Mouse (Mus musculus) embryonic facial prominence, embryonic 11.5 days (tissue): ENCODE results near the gene Csnk1g2. TPM values are rescaled to one million over a fixed set of nuclear protein-coding genes. Genes with fewer than 3 reads are reported as not detected.
A peak's percentile ranks its signal among the peaks of the same experiment; 100 is the strongest.

Experiments
- ATAC-seq: fragments of 200-750 bp; cut with Nextera tagmentation; replicated peaks from 2 replicates; pipeline ENCODE4 v1.8.0; 2017; ENCODE audit warnings: low read depth; ENCODE audit not compliant: insufficient number of reproducible peaks, low FRiP score, low TSS enrichment
- DNase-seq: peaks from one replicate; pipeline ENCODE4 v3.0.0-alpha.2; 2015; ENCODE audit warnings: low spot score
- H3K27ac ChIP-seq: fragments of 300-500 bp; sonication (generic); replicated peaks from 2 replicates; pipeline ENCODE4 v1.5.1; 2014; ENCODE audit warnings: mild to moderate bottlenecking, low read depth, low read length, control low read depth
- H3K27me3 ChIP-seq: fragments of 300-500 bp; sonication (generic); 2 replicates; pipeline ENCODE4 v1.6.1; 2014; ENCODE audit warnings: mild to moderate bottlenecking, low read length, moderate library complexity, mixed read lengths; ENCODE audit not compliant: control insufficient read depth, insufficient read depth
- H3K36me3 ChIP-seq: fragments of 300-500 bp; sonication (generic); replicated peaks from 2 replicates; pipeline ENCODE4 v1.6.1; 2014; ENCODE audit warnings: low read depth, mild to moderate bottlenecking, low read length, moderate library complexity, mixed read lengths; ENCODE audit not compliant: control insufficient read depth, insufficient read depth
- H3K4me1 ChIP-seq: fragments of 300-500 bp; sonication (generic); 2 replicates; pipeline ENCODE4 v1.6.1; 2014; ENCODE audit warnings: low read length, mixed read lengths; ENCODE audit not compliant: control insufficient read depth, insufficient read depth
- H3K4me2 ChIP-seq: fragments of 300-500 bp; sonication (generic); 2 replicates; pipeline ENCODE4 v1.6.1; 2014; ENCODE audit warnings: low read depth, mild to moderate bottlenecking, control low read depth, low read length, moderate library complexity
- H3K4me3 ChIP-seq: fragments of 300-500 bp; sonication (generic); 2 replicates; pipeline ENCODE4 v1.5.1; 2014; ENCODE audit warnings: low read depth, low read length, control low read depth
- H3K9ac ChIP-seq: fragments of 300-500 bp; sonication (generic); replicated peaks from 2 replicates; pipeline ENCODE4 v1.6.1; 2014; ENCODE audit warnings: mild to moderate bottlenecking, control low read depth, low read length
- H3K9me3 ChIP-seq: fragments of 300-500 bp; sonication (generic); replicated peaks from 2 replicates; pipeline ENCODE4 v1.6.1; 2016; ENCODE audit warnings: mild to moderate bottlenecking, low read length, inconsistent platforms, mixed read lengths; ENCODE audit not compliant: control insufficient read depth
- WGBS: fragments of 180-500 bp; shearing (Covaris S2); extraction: QIAGEN DNeasy Blood & Tissue Kit; methylation state at CpG from one replicate; pipeline ENCODE4 v1.1.7; 2014; 5-methylcytosine and 5-hydroxymethylcytosine counted together
- polyA plus RNA-seq: library from polyadenylated mRNA; unstranded; fragments of >200 nt; fragmentation: Nextera tagmentation; extraction: Ambion mirVana; gene quantifications from 2 replicates; pipeline ENCODE4 v1.2.1, GENCODE M21; 2014

Csnk1g2 gene
- polyA plus RNA-seq, 1 experiment from 2014 or later, result 93.4 TPM

DNA sequence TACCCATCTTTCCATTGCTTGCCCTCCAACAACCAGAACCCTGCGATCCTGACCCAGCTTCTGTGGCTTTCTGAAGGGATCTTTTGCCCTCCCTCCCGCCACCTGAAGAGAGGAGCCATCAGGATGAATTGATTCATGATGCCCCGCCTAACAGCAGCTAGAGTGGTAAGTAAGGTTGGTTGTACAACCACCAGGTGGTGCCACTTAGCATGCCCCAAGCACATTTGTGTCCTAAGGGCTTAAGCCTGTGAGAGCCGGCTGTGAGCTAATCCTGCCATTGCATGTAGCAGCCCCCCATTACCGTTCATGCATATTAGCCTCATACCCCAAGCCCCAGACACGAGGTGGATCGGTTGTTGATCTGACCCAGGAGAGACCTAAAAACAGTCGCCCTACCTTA is 43.7 kb upstream of the Csnk1g2 start:
- Histone ChIP-seq H3K9me3 (no peaks in the 10 kb centered on the region), H3K9ac (no peak overlapping the region), H3K27me3 (no peaks in the 10 kb centered on the region), H3K4me2 (peak overlapping the region; percentile 16), H3K4me3 (no peak overlapping the region; the same call in 1 of the 2 replicates), H3K27ac (no peak overlapping the region), H3K4me1 (no peaks in the 10 kb centered on the region; the same call in none of the 2 replicates), H3K36me3 (peaks cover 2% of the 10 kb centered on the region; the same call in 1 of the 2 replicates)
- DNase-seq (peak; percentile 69), ATAC-seq (no peak)
- 9% methylated on average over 8 of the region's 8 CpGs for WGBS

DNA sequence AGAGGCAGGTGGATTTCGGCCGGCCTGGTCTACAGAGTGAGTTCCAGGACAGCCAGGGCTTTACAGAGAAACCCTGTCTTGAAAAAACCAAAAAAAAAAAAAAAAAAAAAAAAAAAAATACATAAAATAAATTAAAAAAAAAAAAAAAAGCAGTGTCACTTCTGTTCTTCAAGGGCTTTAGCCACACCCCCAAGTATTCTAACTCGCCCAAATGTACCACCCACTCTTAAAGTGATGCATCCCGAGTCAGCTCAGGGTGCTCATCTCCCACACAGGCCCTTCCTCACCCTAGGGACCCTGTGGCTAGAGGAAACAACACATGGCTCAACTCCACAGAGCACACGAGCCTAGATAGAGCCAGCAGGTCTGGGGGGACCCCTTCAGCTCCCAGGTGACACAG is 39.6 kb upstream of the Csnk1g2 start:
- no peak overlapping the region for H3K9ac ChIP-seq
- no peaks in the 10 kb centered on the region for H3K27me3 ChIP-seq
- H3K27ac ChIP-seq, result no peak overlapping the region
- H3K36me3 ChIP-seq, result peaks cover 2% of the 10 kb centered on the region; the same call in 1 of the 2 replicates
- H3K4me1 ChIP-seq, result no peaks in the 10 kb centered on the region; the same call in none of the 2 replicates
- ATAC-seq (no peak), DNase-seq (no peak)
- no peak overlapping the region for H3K4me3 ChIP-seq
- H3K4me2 ChIP-seq, result no peak overlapping the region
- WGBS, result 86% methylated on average over 5 of the region's 5 CpGs
- H3K9me3 ChIP-seq, result no peaks in the 10 kb centered on the region

DNA sequence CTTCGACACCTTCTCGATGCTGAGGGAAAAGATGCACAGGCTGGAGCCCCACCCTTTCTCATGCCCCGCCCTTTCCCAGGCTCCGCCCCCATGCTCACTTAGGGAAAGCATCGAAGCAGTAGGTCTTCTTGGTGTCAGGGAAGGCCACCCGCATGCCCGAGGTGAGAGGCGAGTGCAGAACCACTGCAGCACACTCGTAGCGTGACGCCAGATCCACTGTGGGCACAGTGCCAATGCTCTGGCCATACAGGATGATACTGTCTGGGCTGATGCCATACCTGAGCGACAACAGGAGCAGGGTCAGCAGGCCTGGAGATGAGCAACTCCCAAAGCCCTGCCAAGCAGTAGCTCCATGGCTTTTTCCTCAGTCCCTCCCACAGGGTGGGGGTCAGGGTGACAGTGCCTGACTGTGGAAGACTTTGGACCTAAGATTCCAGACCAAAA is 38.6 kb upstream of the Csnk1g2 start:
- peaks cover 4% of the 10 kb centered on the region for H3K4me1 ChIP-seq

DNA sequence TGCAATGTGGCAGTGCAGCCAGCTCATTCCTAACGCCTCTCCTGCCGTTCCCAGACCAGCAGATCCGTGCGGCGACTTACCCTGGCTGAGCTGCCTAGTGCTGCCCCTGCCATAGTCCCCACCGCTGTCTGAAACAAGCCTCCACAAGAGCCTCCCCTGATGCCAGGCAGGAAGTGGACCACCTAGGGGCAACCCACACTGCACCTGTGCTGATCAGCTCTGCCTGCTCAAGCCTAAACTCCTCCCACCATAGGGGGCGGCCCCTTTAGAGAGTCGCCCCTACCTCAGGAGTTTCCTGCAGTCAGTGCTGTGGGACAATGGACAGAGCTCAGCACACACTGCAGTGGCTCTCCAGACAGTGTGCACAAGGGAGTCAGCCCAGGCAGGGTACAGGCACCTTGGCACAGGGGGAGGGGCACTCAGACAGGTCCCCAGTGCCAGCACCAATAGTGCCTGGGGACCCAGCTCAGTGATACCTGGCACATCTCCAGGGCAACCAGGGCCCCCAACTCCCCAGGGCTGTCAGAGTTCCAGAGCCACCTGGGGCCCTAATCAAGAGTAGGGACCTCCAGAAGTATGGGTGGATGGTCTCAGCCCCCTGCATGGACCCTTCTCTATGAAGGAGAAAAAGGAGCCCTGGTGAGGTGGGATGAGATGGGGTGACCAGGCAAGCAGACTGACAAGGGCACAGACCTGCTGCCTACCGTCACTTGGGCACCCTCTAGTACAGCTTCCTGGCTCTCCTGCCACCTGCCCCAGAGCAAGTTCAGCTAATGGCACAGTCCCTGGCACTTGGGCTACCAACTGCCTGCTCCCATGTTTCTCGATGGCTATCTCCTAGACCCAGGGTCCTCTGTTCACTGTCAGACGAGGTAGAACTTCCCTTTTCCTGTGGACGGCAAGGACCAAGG is 37.7 kb upstream of the Csnk1g2 start:
- Histone ChIP-seq H3K27ac (no peak overlapping the region), H3K9me3 (no peaks in the 10 kb centered on the region), H3K36me3 (peaks cover 2% of the 10 kb centered on the region; the same call in 1 of the 2 replicates), H3K27me3 (no peaks in the 10 kb centered on the region), H3K9ac (no peak overlapping the region), H3K4me1 (peaks cover 6% of the 10 kb centered on the region), H3K4me2 (no peak overlapping the region; the same call in 1 of the 2 replicates), H3K4me3 (no peak overlapping the region)
- 79% methylated on average over 12 of the region's 12 CpGs for WGBS
- no peak for DNase-seq
- 0 out of 2 replicates have a peak, but pooled peaks have one; percentile 11 for ATAC-seq

More for the DNA sequence above, 38.6 kb upstream of the Csnk1g2 start:
- DNase-seq (no peak), ATAC-seq (no peak)
- WGBS, result 69% methylated on average over 12 of the region's 12 CpGs
- Histone ChIP-seq H3K36me3 (peaks cover 2% of the 10 kb centered on the region; the same call in 1 of the 2 replicates), H3K4me2 (no peak overlapping the region), H3K27me3 (no peaks in the 10 kb centered on the region), H3K4me3 (no peak overlapping the region), H3K9ac (no peak overlapping the region), H3K9me3 (no peaks in the 10 kb centered on the region), H3K27ac (no peak overlapping the region)

DNA sequence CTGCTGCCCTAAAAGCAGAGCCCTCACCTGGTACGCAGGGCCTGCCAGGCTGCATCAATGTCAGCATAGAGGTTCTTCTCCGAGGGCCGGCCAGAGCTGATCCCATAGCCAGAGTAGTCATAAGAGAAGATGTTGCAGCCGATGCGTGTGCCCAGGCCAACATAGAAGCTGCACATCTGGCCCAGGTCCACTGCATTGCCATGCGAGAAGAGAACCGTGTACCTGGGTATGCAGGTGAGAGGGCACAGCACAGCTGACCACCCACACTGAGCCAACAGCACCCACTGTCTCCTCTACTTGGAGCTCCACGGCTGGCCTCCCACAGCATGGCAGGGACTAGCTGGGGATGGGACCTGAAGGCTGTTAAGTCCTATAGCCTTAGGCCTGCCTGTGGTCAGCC is 37.1 kb upstream of the Csnk1g2 start:
- Histone ChIP-seq H3K9ac (no peak overlapping the region), H3K9me3 (no peaks in the 10 kb centered on the region), H3K4me1 (peaks cover 6% of the 10 kb centered on the region), H3K27me3 (no peaks in the 10 kb centered on the region), H3K4me3 (no peak overlapping the region), H3K4me2 (no peak overlapping the region; the same call in 1 of the 2 replicates), H3K36me3 (peaks cover 2% of the 10 kb centered on the region; the same call in 1 of the 2 replicates), H3K27ac (no peak overlapping the region)
- WGBS, result 93% methylated on average over 8 of the region's 8 CpGs
- DNase-seq, result no peak
- no peak for ATAC-seq

DNA sequence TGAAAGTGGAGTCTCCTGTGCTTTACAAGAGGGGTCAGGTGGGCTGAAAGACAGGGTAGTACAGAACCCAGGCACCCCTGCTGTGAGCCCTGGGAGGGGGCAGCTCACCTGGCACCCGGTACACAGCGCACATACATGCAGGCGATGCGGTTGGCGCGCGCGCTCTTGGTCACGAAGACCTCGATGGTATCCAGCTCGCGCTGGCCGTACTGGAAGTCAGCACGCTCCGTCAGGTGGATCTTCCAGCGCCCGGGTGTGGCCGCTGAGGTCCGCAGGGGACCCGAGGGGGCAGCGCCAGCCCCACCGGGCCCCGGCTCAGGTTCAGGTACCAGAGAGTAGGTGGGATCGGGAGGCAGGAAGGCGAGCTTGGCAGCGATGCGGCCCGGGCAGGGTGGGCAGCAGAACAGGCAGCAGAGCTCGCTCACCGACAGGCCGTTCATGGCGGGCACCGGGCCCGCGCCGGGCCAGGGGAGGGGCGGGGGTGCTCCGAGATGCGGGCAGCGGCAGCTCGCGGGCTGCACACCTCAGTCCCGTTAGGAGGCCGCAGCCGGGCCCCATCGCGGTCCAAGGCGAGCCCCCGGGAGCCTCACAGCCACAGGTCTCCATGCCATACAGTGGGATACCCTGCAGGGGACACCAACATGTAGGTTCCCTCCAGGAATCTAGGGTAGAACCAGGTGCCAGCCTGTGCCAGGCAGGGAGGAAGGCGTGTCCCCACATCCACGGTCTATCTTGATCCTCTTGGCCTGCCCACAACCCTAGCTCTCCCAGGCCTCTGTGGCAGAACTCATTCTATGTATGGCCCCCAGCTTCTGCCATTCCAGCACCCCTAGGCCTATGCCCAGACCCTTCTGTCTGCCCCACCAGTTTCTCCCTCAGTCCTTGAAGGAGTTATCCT is 36.0 kb upstream of the Csnk1g2 start:
- no peak for ATAC-seq

DNA sequence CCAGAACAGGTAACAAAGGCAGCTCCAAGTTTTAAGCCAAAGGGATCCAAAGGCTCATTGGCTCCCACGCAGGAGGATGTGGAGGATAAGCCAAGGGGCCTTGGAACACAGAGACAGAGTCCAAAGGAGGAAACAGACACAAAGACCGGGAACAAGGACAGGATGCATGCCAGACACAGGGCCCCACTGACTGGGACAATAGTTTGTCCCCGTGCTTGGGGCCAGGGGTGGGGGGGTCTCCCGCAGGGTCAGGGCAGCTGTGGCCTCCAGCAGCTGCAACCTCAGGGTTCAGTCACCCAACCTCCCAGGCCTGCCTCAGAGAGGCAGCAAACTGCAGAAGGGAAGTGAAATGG is 35.4 kb upstream of the Csnk1g2 start:
- no peaks in the 10 kb centered on the region for H3K27me3 ChIP-seq
- H3K4me2 ChIP-seq, result peak overlapping the region; percentile 21; the same call in 1 of the 2 replicates
- H3K4me3 ChIP-seq, result no peak overlapping the region
- ATAC-seq (no peak), DNase-seq (no peak)
- WGBS, result 35% methylated on average over 4 of the region's 4 CpGs
- H3K9ac ChIP-seq, result no peak overlapping the region
- no peak overlapping the region for H3K27ac ChIP-seq
- H3K4me1 ChIP-seq, result peaks cover 6% of the 10 kb centered on the region
- no peaks in the 10 kb centered on the region for H3K9me3 ChIP-seq
- H3K36me3 ChIP-seq, result peaks cover 2% of the 10 kb centered on the region; the same call in 1 of the 2 replicates

More for the DNA sequence above, 36.0 kb upstream of the Csnk1g2 start:
- Histone ChIP-seq H3K27me3 (no peaks in the 10 kb centered on the region), H3K27ac (0 out of 2 replicates have a peak overlapping the region, but pooled peaks have one; percentile 47), H3K9me3 (no peaks in the 10 kb centered on the region), H3K4me1 (peaks cover 6% of the 10 kb centered on the region), H3K4me3 (no peak overlapping the region), H3K36me3 (peaks cover 2% of the 10 kb centered on the region; the same call in 1 of the 2 replicates), H3K9ac (0 out of 2 replicates have a peak overlapping the region, but pooled peaks have one; percentile 18), H3K4me2 (peak overlapping the region; percentile 21)
- 95% methylated on average over 46 of the region's 51 CpGs for WGBS
- DNase-seq, result no peak
